Mouse (Mus musculus): ENCODE results near the gene Odc1. TPM values are rescaled to one million over a fixed set of nuclear protein-coding genes. Genes with fewer than 3 reads are reported as not detected.

The Odc1 gene
- total RNA-seq, 2 experiments from 2014 or later = 113 to 121 TPM

DNA sequence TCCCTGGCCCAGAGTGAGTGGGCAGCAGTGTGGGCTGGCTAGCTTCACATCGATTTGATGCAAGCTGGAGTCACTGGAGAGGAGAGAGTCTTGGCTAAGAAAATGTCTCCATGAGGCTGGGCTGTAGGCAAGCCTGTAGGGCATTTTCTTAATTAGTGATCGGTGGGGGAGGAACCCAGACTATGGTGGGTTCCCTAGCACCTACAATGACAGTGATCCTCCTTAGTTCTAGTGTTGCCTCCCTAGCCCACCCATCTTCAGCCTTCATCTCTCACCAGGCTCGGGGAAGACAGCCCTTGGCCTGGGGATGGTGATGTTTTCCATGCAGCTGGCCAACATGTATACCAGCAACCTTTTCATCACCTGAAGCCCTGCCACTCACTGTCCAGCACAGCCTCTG is 43.8 kb downstream of the Odc1 start:
- DNase-seq (ENCODE audit: low spot score) = no peak

DNA sequence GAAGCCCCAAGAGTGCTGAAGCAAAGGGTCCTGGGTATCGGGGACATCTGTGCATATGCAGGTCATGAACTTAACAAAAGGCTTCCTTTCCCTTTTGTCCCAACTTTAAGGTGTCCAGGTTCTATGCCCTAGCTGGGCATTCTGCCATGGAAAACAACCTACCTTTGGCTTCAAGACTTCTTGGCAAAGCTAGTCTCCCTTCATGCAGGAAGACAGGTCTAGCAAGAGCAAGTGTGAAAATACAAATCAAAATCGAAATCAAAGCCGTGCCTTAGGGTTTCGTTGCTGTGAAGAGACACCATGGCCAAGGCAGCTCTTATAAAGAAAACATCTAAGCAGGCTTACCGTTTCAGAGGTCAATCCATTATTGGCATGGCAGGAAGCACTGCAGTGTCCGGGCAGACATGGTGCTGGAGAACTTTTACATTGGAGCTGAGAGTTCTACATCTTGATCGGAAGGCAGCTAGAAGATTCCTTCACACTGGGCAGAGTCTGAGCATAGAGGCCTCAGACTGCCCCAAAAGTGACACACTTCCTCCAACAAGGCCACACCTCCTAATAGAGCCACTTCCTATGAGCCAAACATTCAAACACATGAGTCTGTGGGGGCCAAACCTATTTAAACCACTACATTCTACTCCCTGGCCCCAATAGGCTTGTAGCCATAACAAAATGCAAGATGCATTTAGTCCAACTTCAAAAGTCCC is 44.5 kb downstream of the Odc1 start:
- no peak for DNase-seq (ENCODE audit: low spot score)

DNA sequence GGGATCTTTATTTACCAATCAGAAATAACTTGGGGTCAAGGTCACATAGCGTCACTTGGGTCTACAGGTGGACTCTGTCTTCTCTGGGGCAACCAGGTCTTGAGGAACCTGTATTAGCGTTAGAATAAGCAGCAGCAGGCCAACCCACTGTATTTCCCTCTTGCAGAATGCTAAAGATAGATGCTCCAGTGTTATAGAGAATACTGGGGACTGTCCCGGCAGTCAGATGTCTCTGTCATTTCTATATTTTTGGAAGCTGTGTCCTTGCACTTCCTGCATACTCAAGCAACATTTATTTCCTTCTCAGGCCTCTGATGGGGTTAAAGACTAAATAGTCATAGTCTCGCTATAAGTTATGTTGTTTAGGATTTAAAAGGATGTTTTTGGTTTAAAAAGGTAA is 46.7 kb downstream of the Odc1 start:
- DNase-seq (ENCODE audit: low spot score) = no peak

DNA sequence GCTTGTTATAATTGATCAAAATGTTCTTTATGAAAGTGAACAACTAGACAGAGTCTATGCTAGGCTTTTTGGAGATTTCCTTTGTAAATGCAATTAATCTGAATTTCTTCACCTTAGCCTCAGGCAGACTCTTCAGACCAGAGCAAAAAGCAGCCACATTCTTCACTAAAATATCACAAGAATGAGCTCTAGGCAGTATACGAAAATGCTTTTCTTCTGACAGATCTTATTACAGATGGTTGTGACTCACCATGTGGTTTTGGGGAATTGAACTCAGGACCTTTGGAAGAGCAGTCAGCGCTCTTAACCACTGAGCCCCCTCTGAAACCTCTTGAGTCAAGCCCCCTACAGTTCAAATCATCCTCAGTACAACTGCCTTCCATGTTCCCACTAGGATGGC is 49.4 kb downstream of the Odc1 start:
- no peak for DNase-seq (ENCODE audit: low spot score)

DNA sequence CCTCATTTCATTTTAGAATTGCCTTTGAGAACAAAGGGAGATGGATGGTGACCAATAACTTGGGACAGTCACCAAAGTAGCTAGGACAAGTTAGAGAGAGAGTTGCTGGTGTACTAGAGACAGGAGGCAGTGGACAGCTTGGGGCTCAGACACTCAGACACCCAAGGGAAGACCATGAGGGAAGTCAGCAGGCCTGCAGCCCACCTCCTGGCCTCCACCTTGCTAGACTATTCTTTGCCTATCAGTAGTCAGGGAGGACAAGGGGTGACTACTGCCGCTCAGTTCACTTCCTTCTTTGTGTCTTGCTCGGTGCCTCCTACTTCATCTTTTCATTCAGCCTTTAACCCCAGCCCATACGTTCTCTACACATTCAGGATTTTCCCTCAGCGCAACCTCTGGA is 50.1 kb downstream of the Odc1 start:
- no peak for DNase-seq (ENCODE audit: low spot score)

DNA sequence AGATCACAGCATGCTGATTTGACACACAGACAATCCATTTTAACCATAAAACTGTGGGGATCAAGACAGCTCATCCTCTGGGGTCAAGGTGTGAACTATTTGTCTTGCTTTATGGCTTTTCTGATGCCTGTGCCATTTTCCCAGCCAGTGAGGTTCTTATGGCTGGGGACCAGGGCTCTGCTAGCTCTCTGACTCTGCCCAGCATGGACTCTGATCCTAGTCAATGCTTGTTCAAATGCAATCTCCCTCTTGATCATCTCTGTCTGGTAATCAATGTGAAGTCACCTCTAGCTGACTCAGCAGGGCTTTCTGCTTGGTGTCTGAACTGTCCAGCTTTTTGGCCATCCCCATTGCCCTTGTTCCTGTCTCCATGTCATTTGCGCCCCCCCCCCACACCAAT is 50.6 kb downstream of the Odc1 start:
- DNase-seq (ENCODE audit: low spot score) = no peak

Other genes with a start within 250 kb of the Odc1 start
- gene Atp6v1c2, start 215.4 kb upstream of the Odc1 start, total RNA-seq (2021) = not detected
- gene Nol10, start 196.3 kb upstream of the Odc1 start, total RNA-seq (2021) = 1 to 10 TPM; 8.0 to 9.8 TPM
- gene Hpcal1, start 146.1 kb downstream of the Odc1 start, total RNA-seq (2021) = 1 to 10 TPM; 6.0 to 6.4 TPM

All from gastrocnemius, adult 18-20 months (tissue).